Mouse (Mus musculus): ENCODE results near the gene Rdh19.
"Not testable (repeated sequence)": the region's sequence is repeated elsewhere in the genome, so short reads cannot be mapped to it uniquely, and the experiment has no call there.

The Rdh19 gene

DNA sequence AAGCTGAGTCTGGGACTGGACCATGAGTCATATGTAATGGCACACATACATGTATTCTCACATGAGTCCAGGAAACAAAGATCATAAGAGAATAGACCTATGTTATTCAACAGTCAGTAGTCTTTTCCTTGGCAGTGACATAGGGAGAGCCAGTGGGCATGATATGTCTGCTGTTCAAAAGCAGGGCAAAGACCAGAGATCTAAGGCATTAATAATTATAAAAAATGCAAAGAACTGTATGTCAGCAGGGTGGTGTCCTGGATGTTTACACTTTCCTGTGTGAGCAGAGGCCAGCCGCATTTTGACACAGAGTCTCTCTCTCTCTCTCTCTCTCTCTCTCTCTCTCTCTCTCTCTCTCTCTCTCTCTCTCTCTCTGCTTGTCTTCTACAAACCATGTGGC lies at the start of gene Rdh19:
Gene Rdh19 (plus strand): TSS at position 301 of the 400 bp plus-strand sequence.
- no peak for DNase-seq

DNA sequence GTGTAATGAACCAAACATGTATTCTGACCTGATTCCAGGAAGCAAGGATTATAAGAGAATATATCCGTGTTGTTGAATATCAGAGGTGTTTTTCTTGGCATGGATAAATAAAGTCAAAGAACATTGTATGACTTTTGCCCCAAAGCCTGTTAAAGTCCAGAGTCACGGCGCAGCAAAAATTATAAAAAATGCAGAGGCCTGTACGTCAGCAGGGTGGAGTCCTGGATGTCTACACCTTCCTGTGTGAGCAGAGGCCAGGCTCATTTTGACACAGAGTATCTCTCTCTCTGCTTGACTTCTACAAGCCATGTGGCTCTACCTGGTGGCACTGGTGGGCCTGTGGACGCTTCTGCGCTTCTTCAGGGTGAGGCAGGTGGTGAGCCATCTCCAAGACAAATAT lies 48.8 kb upstream of the Rdh19 start, which contains the start of gene Rdh16:
Gene Rdh16 (plus strand): TSS at position 262 of the 400 bp plus-strand sequence.
- DNase-seq = no peak

DNA sequence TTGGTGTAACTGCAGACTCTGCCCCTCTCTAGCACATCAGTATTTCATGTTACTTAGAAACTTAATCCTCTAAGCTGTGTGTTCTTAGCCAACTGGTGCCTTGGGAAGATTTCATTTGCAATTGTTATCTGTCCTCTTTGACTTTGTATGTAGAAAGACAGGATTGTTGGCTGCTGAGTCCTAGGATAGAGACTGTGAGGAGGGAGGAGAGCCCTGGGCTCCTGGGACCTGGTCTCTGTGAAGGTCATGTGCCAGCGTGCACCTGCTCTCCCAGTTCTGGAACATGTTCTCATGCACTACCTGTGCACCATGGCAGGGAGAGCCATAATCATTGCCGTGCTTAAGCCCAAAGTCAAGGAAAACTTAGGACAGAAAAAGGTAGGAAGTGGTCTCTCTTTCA lies 48.1 kb upstream of the Rdh19 start:
- DNase-seq = no peak

DNA sequence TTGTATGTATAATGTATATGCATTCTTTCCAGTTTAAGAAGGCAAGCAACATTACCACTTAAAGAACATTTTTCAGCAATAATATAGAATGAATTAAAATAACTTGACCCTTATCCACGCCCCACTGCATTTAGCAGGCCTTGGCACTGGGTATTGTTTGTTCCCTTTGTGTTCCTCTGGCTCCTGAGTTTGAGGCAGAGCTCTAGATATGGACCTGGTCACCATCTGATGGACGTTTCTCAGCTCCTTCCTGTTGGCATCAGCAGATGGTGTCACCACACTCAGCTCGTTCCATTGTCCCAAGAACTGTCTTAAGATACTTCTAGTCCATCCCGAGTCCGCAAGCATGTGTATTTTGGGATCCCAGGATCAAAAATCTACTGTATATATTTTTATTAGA lies 47.5 kb upstream of the Rdh19 start:
- DNase-seq = no peak

DNA sequence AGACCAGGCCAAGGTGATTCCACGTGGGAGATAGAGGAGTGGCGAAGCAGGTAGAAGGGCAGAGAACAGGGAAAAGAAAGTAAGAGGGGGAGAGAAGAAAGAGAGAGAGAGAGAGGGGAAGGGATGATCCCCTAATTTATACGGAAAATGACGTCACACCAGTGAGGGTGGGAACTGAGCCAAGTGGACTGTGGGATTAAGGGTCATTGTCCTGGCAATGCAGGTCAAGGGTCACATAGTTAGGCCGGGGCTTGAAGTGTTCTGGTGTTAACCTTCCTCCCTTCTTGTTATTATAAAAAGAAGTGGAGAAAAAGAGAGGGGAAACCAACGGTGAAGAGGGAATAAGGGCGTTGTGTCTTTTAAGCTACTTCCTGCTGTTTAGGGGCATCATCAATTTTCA lies 45.3 kb upstream of the Rdh19 start:
- no peak for DNase-seq

DNA sequence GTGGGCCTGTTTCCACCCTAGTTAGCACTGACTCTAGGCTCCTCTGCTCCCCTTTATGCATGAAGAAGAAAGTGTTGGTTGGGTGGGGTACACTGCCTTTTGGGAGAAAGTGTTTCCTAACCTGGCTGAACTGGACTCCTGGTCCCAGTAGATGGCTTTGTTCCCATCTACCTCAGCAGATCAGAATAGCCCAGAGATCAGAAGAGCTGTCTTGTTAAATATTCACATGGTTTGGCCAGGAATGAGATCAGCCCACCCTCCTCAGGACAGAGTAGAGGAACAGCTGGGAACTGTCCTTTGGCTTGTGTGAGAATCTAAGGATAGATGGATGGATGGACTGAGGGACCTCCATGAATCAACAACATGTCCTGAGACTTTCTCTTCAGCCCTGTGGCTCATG lies 33.8 kb upstream of the Rdh19 start:
- no peak for DNase-seq

DNA sequence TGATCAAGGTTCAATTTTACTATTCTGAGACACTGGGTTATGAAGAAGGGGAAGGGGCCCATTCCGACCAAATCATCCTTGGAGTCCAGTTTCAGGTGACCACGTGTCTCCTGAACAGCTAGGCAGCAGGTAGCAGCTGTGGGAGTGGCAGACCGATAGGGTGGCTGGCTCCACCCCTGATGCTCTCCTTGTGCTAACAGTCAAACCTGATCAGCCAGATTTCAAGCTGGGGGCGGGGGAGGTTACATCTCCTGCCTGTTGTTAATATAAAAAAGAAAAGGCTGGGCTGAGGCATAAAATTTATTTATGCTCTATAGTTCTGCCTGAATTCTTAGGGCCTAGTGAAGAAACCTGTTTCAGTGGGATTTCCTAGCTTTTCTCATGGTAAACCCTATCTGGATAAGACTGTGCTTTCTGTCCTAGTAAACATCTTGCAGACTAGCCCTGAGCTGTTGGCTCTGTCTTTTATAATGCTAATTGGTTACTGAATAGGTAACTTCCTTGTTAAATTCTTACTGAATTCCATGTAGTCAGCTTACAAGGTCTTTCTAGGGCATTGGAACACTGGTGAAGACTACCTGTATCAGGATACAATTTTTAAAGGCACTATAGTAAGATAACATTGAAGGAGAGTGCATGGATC lies 32.3 kb upstream of the Rdh19 start:
- DNase-seq = not testable (repeated sequence)

DNA sequence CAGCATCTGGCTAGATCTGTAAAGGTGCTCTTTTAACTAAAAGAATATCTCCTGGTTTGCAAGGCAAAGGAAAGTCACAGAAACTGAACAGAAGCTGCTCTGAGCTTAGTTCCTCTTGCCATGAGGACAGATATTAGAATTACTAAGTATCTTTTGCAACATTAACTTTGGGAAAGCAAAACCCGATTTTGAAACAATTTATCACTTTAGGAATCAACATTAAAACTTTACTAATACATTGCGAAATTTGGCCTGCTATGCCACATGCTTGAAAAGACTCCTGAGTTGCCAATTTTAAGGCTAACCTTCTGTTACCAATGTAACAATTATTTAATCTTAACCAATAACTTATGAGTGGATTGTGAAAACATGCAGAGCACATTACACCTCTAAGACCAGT lies 27.9 kb upstream of the Rdh19 start:
- DNase-seq = not testable (repeated sequence)

DNA sequence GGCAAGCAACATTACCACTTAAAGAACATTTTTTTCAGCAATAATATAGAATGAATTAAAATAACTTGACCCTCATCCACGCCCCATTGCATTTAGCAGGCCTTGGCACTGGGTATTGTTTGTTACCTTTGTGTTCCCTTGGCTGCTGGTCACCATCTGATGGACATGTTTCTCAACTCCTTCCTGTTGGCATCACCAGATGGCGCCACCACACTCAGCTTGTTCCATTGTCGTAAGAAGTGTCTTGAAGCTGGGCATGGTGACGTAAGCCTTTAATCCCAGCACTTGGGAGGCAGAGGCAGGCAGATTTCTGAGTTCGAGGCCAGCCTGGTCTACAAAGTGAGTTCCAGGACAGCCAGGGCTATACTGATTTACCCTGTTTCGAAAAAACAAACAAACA lies 24.3 kb upstream of the Rdh19 start:
- DNase-seq = no peak

DNA sequence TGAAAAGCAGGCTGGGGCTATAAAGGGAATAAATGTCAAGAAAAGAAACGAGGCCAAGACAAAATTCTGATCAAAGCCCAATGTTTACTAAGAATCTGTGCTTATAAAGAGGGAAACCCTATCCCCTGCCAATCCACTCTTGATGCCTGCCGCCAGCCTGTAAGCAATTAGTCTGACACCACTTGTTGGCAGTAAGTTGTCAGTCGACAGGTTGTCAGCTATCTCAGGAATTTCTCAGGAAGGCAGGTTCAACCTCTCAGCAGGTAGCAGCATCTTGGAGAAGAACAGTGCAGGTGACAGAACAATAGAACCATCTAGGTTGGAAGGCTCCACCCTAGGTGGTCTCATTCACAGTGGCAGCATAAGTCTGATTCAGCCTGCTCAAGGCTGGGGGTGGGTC lies 20.6 kb upstream of the Rdh19 start:
- no peak for DNase-seq

DNA sequence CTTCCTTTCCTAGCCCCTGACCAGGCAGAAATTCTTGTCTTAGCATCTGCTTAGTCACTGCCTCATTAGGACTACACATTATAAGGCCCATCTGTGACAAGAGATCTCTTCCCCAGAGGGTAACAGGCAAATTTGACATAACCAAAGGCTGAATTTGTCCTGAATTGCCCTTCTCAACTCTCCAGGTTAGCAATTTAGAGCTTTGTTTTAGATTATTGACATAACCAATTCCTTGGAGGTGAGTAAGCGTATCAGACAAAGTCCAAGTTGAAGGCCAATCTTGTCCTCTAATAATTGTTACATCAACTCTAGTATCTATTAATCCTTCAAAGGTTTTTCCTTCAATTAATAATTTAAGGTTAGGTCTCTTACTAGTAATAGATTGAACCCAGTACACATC lies 15.5 kb upstream of the Rdh19 start:
- DNase-seq = not testable (repeated sequence)

DNA sequence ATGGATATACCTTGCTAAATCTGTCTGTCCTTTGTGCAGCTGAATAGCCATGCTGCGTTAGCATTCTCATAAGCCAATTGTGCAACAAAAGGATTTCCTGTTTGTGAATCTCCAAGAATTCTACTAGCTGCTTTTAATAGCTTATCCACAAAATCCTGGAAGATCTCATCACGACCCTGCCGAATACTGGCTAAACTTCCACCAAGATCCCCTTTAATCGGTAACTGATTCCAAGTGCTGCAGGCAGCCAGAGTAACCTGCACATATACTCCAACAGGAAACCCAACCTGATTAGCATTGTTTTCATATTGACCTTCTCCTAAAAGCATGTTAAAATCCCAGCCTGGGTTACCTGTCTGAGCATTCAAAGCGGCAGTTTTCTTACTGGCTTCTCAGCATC lies 14.4 kb upstream of the Rdh19 start:
- DNase-seq = no peak

DNA sequence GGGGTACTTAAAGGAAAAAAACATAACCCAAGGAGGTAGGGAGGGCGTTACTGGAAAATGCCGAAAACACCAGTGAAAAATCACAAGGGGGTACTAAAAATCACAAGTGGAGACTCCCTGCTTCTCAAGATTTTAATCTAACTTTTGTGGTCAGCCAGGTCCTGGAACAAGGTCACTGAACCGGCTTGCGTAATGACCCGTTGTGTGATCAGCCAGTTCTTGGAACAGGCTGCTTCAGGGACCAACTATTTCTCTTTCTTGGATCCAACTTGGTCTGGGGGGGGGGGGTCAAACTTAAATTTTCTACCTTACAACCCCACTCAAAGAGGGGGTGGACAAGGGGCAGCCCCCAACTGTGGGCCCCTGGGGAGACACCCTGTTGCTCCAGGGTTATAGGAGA lies 11.9 kb upstream of the Rdh19 start:
- DNase-seq = not testable (repeated sequence)

DNA sequence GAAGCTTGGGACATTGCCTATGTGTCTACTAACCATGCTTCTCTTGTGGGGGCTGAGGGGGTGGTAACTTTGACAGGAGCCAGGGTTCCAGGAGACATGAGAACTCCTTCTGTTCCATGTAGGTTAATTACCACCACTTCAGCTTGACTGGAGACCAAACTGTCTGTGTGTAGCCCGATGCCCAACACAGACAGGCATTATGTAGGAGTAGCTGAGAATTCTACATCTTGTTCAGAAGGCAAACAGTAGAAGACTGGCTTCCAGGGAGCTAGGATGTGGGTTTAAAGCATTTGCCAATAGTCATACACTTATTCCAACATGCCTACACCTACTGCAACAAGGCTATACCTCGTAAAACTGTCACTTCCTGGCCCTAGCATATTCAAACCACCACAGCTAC lies 11.2 kb upstream of the Rdh19 start:
- DNase-seq = peak; percentile 10

DNA sequence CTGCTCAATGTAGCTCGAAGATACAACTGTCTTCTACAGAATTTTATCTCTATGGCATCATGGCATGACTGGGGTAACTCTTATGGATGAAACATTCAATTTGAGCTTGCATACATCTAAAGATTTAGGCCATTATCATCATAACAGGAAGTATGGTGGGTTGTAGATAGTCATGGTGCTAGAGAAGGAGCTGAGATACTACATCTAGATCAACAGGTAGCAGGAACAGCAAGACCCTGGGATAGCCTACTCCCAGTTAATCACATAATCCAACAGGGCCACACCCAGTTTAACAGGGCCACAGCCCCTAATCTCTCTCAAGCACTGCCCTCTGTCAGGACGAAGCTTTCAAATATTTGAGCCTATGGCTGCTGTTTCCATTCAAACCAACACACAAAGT lies 9.0 kb upstream of the Rdh19 start:
- DNase-seq = no peak

DNA sequence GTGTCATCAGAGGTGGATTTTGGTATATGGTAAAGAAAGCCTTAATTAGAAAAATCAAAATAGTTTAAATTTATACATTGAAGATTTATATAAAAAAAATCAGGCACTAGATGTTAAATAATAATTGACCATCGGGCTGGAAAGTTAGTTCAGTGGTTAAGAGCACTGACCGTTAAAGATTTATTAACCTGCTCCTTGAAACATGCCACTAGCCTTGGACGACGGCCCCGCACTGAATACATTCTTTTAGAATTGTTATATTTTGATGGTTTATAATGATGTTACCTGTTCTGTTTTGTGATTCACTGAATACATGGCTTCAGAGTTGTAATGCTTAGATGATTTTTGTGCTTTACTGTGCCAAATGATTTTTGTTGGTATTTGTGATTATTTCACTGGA lies 3.8 kb upstream of the Rdh19 start:
- not testable (repeated sequence) for DNase-seq

DNA sequence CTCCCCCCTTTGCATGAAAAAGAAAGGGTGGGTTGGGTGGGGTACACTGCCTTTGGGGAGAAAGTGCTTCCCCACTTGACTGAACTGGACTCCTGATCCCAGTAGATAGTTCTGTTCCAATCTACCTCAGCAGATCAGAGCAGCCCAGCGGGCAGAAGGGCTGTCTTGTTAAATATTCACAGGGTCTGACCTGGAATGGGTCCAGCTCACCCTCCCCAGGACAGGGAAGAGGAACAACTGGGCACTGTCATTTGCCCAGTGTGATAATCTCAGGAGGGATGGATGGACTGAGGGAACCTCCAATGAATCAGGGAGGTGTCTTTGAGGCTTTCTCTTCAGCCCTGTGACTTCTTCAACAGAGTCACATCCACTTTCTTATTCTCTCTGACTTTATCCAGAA lies 1.6 kb upstream of the Rdh19 start:
- no peak for DNase-seq

DNA sequence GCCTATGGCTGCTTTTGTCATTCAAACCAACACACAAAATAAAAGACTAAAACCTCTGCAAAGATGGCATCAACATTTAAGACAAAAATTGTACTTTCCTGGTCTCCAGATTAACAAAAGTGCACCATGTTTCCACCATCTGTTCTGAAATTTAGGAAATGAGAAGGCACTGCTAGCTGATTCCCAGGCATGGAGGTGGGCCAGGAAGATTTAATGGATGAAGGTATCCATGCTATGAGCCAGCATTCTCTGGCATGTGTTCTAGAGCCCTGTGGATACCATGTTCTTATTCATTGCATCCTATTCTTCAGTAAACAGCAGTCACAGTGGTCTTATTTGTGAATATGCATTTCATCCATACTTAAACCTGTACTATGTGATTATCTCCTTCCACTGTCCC lies 6.6 kb downstream of the Rdh19 start:
- DNase-seq = peak; percentile 2

DNA sequence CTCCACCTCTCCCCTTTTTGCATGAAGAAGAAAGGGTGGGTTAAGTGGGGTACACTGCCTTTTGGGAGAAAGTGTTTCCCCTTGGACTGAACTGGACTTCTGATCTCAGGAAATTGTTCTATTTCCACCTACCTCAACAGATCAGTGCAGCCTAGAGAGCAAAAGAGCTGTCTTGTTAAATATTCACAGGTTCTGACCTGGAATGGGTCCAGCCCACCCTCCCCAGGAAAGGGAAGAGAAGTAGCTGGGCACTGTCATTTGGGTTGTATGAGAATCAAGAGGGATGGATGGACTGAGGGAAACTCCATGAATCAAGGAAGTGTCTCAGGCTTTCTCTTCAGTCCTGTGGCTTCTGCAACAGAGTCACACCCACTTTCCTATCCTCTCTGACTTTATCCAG lies 15.2 kb downstream of the Rdh19 start:
- DNase-seq = no peak

DNA sequence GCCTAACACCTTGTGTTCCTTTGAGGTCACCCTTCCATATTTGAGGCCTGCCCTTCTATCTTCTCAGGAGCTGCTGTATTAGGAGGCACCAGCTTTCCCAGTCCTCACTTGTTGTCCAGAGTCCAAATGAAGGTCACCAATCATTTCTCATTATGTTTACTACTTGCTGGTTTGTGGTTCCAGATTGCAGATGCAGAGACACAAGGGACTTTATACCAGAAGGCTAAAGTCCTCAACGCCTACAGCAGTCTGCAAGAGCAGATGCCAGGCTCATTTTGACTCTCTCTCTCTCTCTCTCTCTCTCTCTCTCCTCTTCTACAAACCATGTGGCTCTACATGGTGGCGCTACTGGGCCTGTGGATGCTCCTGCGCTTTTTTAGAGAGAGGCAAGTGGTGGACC lies 16.5 kb downstream of the Rdh19 start, which contains the start of gene Rdh16f2:
Gene Rdh16f2 (plus strand): TSS at position 243 of the 400 bp plus-strand sequence.
- DNase-seq = no peak

DNA sequence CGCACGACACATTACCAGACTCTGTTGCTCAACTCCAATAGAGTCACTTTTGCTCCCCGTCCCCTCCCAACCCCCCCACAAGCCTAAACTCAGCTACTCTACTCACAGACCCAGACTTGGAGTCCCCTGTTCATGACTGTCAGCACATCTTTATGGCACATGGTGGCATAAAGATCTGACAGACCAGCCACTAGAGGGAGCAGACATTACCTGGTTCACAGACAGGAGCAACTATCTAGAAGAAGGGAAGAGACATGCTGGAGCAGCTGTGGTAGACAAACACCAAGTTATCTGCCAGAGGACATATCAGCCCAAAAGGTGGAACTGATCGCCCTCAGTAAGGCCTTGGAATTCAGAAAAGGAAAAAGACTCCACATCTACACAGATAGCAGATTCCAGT lies 22.8 kb downstream of the Rdh19 start:
- peak; percentile 5 for DNase-seq

DNA sequence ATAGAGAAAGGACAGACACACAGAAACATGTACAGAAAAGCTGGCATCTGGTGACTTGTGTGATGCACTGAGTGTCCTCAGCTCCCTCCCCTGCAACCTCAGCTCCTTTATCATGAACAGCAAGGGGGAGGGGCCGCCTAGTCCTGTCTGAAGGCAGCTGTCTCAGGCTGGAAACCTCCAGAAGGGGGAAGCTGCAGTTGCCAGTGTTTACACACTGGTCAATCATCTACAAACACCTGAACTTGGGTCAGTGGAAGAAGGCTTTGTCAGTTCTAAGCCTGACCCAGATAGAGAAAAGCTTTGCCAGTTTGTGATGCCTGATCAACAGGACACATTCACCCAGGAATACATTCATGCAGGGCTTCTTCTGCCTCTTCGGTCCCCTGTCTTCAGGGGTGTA lies 28.0 kb downstream of the Rdh19 start:
- no peak for DNase-seq

DNA sequence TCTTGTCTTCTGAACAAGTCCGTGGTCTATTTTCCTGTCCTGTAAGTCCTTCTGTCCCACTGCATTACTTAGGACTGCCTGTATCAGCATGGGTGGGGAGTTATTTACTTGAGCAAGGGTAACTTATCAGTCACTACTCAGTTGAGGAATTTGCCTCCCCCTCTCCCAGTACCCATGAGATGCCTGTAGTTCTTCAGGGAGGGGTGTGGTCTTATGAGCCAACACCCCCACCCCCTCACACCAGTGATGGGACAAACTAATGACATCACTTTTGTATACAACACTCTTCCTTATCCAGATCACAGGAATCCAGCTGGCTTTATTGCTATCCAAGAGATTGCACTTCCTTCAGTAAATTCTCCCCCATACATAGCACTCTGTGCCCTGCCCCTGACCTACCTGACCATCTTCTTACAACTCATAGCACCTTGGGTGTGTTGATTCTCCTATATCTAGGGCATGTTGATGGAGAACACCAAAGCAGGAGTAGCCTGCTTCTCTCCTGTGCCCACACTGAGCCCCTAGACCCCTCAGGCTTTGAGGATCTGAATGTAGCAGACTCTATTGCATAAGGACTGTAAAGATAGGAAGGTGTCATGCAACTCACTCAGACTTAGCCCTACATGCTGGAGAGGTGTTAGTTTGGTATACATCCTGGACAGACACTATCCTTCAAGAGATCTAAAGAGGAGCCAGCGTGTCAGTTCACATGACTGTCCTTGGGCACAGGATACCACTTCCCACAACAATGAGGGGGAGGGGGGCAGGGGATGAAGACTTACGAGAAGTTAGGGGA lies 28.7 kb downstream of the Rdh19 start:
- DNase-seq = no peak

DNA sequence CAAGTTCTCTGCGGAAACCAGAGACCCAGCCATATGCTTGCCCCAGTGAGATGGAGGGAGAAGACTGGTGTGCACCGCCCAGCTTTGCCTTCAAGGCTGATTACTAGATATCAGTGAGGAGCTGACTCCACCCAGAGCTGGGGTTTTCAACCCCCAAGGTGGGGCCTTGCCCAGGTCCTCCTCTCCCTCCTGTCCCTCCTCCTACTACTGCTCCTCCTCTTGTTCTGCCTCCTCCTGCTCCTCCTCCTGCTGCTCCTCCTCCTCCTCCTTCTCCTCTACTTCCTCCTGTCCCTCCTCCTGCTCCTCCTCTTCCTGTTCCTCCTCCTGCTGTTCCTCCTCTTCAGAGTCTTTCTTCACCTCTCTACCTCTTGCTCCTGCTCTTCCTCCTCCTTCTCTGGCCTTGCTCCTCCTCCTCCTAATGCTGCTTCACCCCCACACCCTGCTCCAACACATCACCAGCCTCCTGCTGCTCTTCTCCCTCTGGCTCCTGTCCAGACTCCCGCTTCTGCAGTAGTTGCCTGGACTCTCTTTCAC lies 29.5 kb downstream of the Rdh19 start:
- peak; percentile 10 for DNase-seq

All from right cerebral cortex, adult 18-20 months (tissue).